Mouse (Mus musculus): Measurements from ENCODE around the gene Tmem165.

DNA sequence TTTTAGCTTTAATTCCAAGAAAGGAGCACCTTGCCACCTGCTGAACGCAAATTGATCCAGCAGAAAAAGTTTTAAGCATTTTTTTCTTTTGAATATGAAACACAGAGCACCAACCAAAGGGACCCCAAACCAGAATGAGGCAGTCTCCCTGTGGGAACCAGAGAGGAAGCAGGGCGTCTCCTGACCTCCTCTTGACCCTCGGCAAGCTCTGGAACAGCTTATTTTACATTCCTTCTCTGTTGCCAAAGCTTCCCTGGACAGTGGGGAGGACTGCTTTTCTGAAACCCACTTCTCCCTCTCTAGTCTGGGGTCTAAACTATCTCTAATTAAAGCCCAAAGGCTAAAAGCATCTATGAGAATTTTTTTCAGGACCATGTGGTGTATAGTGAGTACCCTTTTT lies 7.3 kb upstream of the Tmem165 start:
- TF ChIP-seq CTCF (IDR thresholded peaks at IDR 0.05; ENCODE audit: extremely low read depth, insufficient read depth, insufficient read length, insufficient replicate concordance) (no peak), POLR2A (IDR thresholded peaks at IDR 0.05; ENCODE audit: low read depth, low read length) (no peak)
